Mouse (Mus musculus): ENCODE data around the gene Lyrm4.

The Lyrm4 gene

GRCm38 (mm10) chr13:36117143-36118014 lies at the start of gene Lyrm4, which contains the start of gene Fars2:
Gene Lyrm4, minus strand, starts transcription at chr13:36117526.
Gene Fars2, plus strand, starts transcription at chr13:36117412.
- peak; percentile 97 for DNase-seq (ENCODE audit: low spot score)

- no peak for DNase-seq (ENCODE audit: low spot score)
Observed at GRCm38 (mm10) chr13:36163898-36164297, 46.6 kb upstream of the Lyrm4 start.

GRCm38 (mm10) chr13:36163411-36163810 lies 46.1 kb upstream of the Lyrm4 start:
- DNase-seq (ENCODE audit: low spot score): no peak

- no peak for DNase-seq (ENCODE audit: low spot score)
Observed at GRCm38 (mm10) chr13:36156340-36156931, 39.1 kb upstream of the Lyrm4 start.

- DNase-seq (ENCODE audit: low spot score): no peak
Observed at GRCm38 (mm10) chr13:36152728-36153498, 35.6 kb upstream of the Lyrm4 start.

GRCm38 (mm10) chr13:36150272-36150671 lies 32.9 kb upstream of the Lyrm4 start:
- DNase-seq (ENCODE audit: low spot score): no peak

GRCm38 (mm10) chr13:36149175-36149939 lies 32.0 kb upstream of the Lyrm4 start:
- DNase-seq (ENCODE audit: low spot score): peak; percentile 4

GRCm38 (mm10) chr13:36145601-36146000 lies 28.3 kb upstream of the Lyrm4 start:
- no peak for DNase-seq (ENCODE audit: low spot score)

GRCm38 (mm10) chr13:36140247-36141016 lies 23.1 kb upstream of the Lyrm4 start:
- no peak for DNase-seq (ENCODE audit: low spot score)

- DNase-seq (ENCODE audit: low spot score): no peak
Observed at GRCm38 (mm10) chr13:36139703-36140102, 22.4 kb upstream of the Lyrm4 start.

- no peak for DNase-seq (ENCODE audit: low spot score)
Observed at GRCm38 (mm10) chr13:36131992-36132649, 14.8 kb upstream of the Lyrm4 start.

GRCm38 (mm10) chr13:36131401-36131800 lies 14.1 kb upstream of the Lyrm4 start:
- DNase-seq (ENCODE audit: low spot score): no peak

GRCm38 (mm10) chr13:36129360-36130054 lies 12.2 kb upstream of the Lyrm4 start:
- no peak for DNase-seq (ENCODE audit: low spot score)

GRCm38 (mm10) chr13:36120606-36121005 lies 3.3 kb upstream of the Lyrm4 start:
- DNase-seq (ENCODE audit: low spot score): no peak

- DNase-seq (ENCODE audit: low spot score): no peak
Observed at GRCm38 (mm10) chr13:36119684-36120083, 2.4 kb upstream of the Lyrm4 start.

- DNase-seq (ENCODE audit: low spot score): peak; percentile 50
Observed at GRCm38 (mm10) chr13:36116520-36117142, 695 bp downstream of the Lyrm4 start.

GRCm38 (mm10) chr13:36113181-36113580 lies 4.1 kb downstream of the Lyrm4 start:
- no peak for DNase-seq (ENCODE audit: low spot score)

GRCm38 (mm10) chr13:36111331-36111730 lies 6.0 kb downstream of the Lyrm4 start:
- no peak for DNase-seq (ENCODE audit: low spot score)

GRCm38 (mm10) chr13:36108528-36108927 lies 8.8 kb downstream of the Lyrm4 start:
- no peak for DNase-seq (ENCODE audit: low spot score)
